Mouse (Mus musculus): ENCODE measurements around the gene Prps1l1.

Prps1l1 gene

GRCm38 (mm10) chr12:35025916-35026432 lies 41.4 kb downstream of the Prps1l1 start:
- DNase-seq (ENCODE audit: inconsistent ontology term), result no peak

- no peak for DNase-seq (ENCODE audit: inconsistent ontology term)
Observed at GRCm38 (mm10) chr12:35027533-35027932, 43.0 kb downstream of the Prps1l1 start.

All from Muller cell, postnatal 12 days (primary cell).